Mouse (Mus musculus) skeletal muscle tissue, adult 2 months (tissue): ENCODE data around the gene Rap1gds1.

Experiments used
- DNase-seq: peaks from one replicate; pipeline ENCODE4 v3.0.0-alpha.2; 2012; ENCODE audit warnings: low read depth, low spot score

Rap1gds1 gene

GRCm38 (mm10) chr3:139048701-139049622, 26.0 kb downstream of the Rap1gds1 start:
- no peak for DNase-seq

GRCm38 (mm10) chr3:139042433-139042854, 32.6 kb downstream of the Rap1gds1 start:
- DNase-seq = peak; percentile 19

GRCm38 (mm10) chr3:139041921-139042320, 33.1 kb downstream of the Rap1gds1 start:
- DNase-seq = peak; percentile 25

- DNase-seq = no peak
These were observed 38.0 kb downstream of the Rap1gds1 start for GRCm38 (mm10) chr3:139037030-139037429.

GRCm38 (mm10) chr3:139033179-139033578, 41.8 kb downstream of the Rap1gds1 start:
- DNase-seq = no peak

GRCm38 (mm10) chr3:139030644-139031227, 44.3 kb downstream of the Rap1gds1 start:
- no peak for DNase-seq

GRCm38 (mm10) chr3:139025077-139025476, 49.9 kb downstream of the Rap1gds1 start:
- DNase-seq = no peak

- DNase-seq = no peak
These were observed 51.4 kb downstream of the Rap1gds1 start for GRCm38 (mm10) chr3:139023585-139023984.

- DNase-seq = peak; percentile 21
These were observed 62.6 kb downstream of the Rap1gds1 start for GRCm38 (mm10) chr3:139012352-139012751.

GRCm38 (mm10) chr3:139005669-139006068, 69.3 kb downstream of the Rap1gds1 start:
- DNase-seq = no peak

- DNase-seq = no peak
These were observed 72.2 kb downstream of the Rap1gds1 start for GRCm38 (mm10) chr3:139002774-139003173.

- no peak for DNase-seq
These were observed 74.7 kb downstream of the Rap1gds1 start for GRCm38 (mm10) chr3:139000071-139000867.

GRCm38 (mm10) chr3:138993473-138993872, 81.5 kb downstream of the Rap1gds1 start:
- no peak for DNase-seq

- no peak for DNase-seq
These were observed 83.6 kb downstream of the Rap1gds1 start for GRCm38 (mm10) chr3:138991367-138991766.

GRCm38 (mm10) chr3:138989141-138989540, 85.9 kb downstream of the Rap1gds1 start:
- DNase-seq = no peak

- no peak for DNase-seq
These were observed 87.0 kb downstream of the Rap1gds1 start for GRCm38 (mm10) chr3:138988004-138988403.

GRCm38 (mm10) chr3:138982249-138982648, 92.8 kb downstream of the Rap1gds1 start:
- DNase-seq = no peak

GRCm38 (mm10) chr3:138977413-138977812, 97.6 kb downstream of the Rap1gds1 start:
- no peak for DNase-seq

GRCm38 (mm10) chr3:138967627-138968026, 107.4 kb downstream of the Rap1gds1 start:
- no peak for DNase-seq

- no peak for DNase-seq
These were observed 116.5 kb downstream of the Rap1gds1 start for GRCm38 (mm10) chr3:138958527-138958926.

GRCm38 (mm10) chr3:138955220-138955619, 119.8 kb downstream of the Rap1gds1 start:
- no peak for DNase-seq

GRCm38 (mm10) chr3:138949081-138949480, 125.9 kb downstream of the Rap1gds1 start:
- DNase-seq = no peak
